In genomic region chr3:107357700-107358234, GRCm38 (mm10) we compare ENCODE assay signal across 9 mouse cellular contexts. TPM values are rescaled to one million over a fixed set of nuclear protein-coding genes. Genes with fewer than 3 reads are reported as not detected.
DNase-seq lines count a peak whose midpoint lies in the region; ATAC-seq and TF ChIP-seq lines count a peak whose summit lies in the region.
"Had no signal": no experiment of that assay in that cellular context is flagged by ENCODE, and none has a peak within 500 bp of the region (broad histone marks: within the 10 kb centered on the region; RNA-seq: fewer than 3 reads in every experiment).

No protein-coding gene starts in this region.

- no peaks in the 10 kb centered on the region for H3K36me3 ChIP-seq in kidney, embryonic 16.5 days (ENCODE audit: insufficient read depth, low read length)
- no peaks in the 10 kb centered on the region for H3K36me3 ChIP-seq in kidney, embryonic 14.5 days (ENCODE audit: control insufficient read depth, insufficient read depth, low read length)
- H3K36me3 ChIP-seq in midbrain, embryonic 15.5 days (replicated peaks) = no peaks in the 10 kb centered on the region
- H3K36me3 ChIP-seq in midbrain, postnatal 0 days (ENCODE audit: insufficient read depth, low read length) = no peaks in the 10 kb centered on the region

- H3K9ac ChIP-seq in kidney, embryonic 16.5 days (replicated peaks; ENCODE audit: low read length) = no peak overlapping the region
- H3K9ac ChIP-seq in kidney, embryonic 14.5 days (ENCODE audit: low read depth, low read length) = no peak overlapping the region
- H3K9ac ChIP-seq in midbrain, embryonic 15.5 days = no peak overlapping the region
- no peak overlapping the region for H3K9ac ChIP-seq in midbrain, postnatal 0 days (replicated peaks; ENCODE audit: low read length, poor library complexity, severe bottlenecking)
- H3K9ac ChIP-seq: forebrain, postnatal 0 days had no signal

- H3K9me3 ChIP-seq in kidney, embryonic 16.5 days (ENCODE audit: low read length) = no peaks in the 10 kb centered on the region
- no peaks in the 10 kb centered on the region for H3K9me3 ChIP-seq in kidney, embryonic 14.5 days (ENCODE audit: control insufficient read depth, low read length)
- no peaks in the 10 kb centered on the region for H3K9me3 ChIP-seq in midbrain, embryonic 15.5 days
- H3K9me3 ChIP-seq in midbrain, postnatal 0 days (ENCODE audit: low read length) = no peaks in the 10 kb centered on the region

- TF ChIP-seq CTCF in midbrain, postnatal 0 days (IDR thresholded peaks at IDR 0.05) = no peak

- WGBS in kidney, embryonic 16.5 days = 51% methylated on average over 3 of the region's 3 CpGs
- WGBS in kidney, embryonic 14.5 days = 49% methylated on average over 3 of the region's 3 CpGs
- 66% methylated on average over 3 of the region's 3 CpGs for WGBS in midbrain, embryonic 15.5 days
- WGBS in midbrain, postnatal 0 days = 71% methylated on average over 3 of the region's 3 CpGs

- H3K27ac ChIP-seq in kidney, embryonic 16.5 days (ENCODE audit: low read length) = no peak overlapping the region
- no peak overlapping the region for H3K27ac ChIP-seq in kidney, embryonic 14.5 days (ENCODE audit: low read depth, low read length)
- no peak overlapping the region for H3K27ac ChIP-seq in midbrain, embryonic 15.5 days
- H3K27ac ChIP-seq in midbrain, postnatal 0 days (ENCODE audit: low read depth, low read length) = no peak overlapping the region

- H3K4me2 ChIP-seq in kidney, embryonic 16.5 days (replicated peaks; ENCODE audit: low read depth, low read length) = no peak overlapping the region
- H3K4me2 ChIP-seq in kidney, embryonic 14.5 days (replicated peaks; ENCODE audit: low read depth, low read length) = no peak overlapping the region
- no peak overlapping the region for H3K4me2 ChIP-seq in midbrain, embryonic 15.5 days
- H3K4me2 ChIP-seq in midbrain, postnatal 0 days (ENCODE audit: low read depth, low read length, poor library complexity, severe bottlenecking) = no peak overlapping the region

- H3K4me1 ChIP-seq in kidney, embryonic 16.5 days (ENCODE audit: insufficient read depth, low read length) = 0 out of 2 replicates have a peak, but pooled peaks cover 3% of the 10 kb centered on the region
- H3K4me1 ChIP-seq in kidney, embryonic 14.5 days (ENCODE audit: control insufficient read depth, insufficient read depth, low read length) = peaks cover 3% of the 10 kb centered on the region; the same call in 1 of the 2 replicates
- H3K4me1 ChIP-seq in midbrain, embryonic 15.5 days = no peaks in the 10 kb centered on the region; the same call in 1 of the 2 replicates
- H3K4me1 ChIP-seq in midbrain, postnatal 0 days (ENCODE audit: insufficient read depth, low read length) = no peaks in the 10 kb centered on the region

- peaks cover 13% of the 10 kb centered on the region; the same call in 1 of the 2 replicates for H3K27me3 ChIP-seq in kidney, embryonic 16.5 days (ENCODE audit: insufficient read depth, low read length)
- peaks cover 10% of the 10 kb centered on the region; the same call in 1 of the 2 replicates for H3K27me3 ChIP-seq in kidney, embryonic 14.5 days (ENCODE audit: control insufficient read depth, insufficient read depth, low read length)
- H3K27me3 ChIP-seq in midbrain, embryonic 15.5 days (replicated peaks) = no peaks in the 10 kb centered on the region; the same call in 1 of the 2 replicates
- H3K27me3 ChIP-seq in midbrain, postnatal 0 days (ENCODE audit: insufficient read depth, low read length) = no peaks in the 10 kb centered on the region

- H3K4me3 ChIP-seq in kidney, embryonic 16.5 days (ENCODE audit: low read length) = no peak overlapping the region
- no peak overlapping the region for H3K4me3 ChIP-seq in kidney, embryonic 14.5 days (ENCODE audit: low read length)
- no peak overlapping the region for H3K4me3 ChIP-seq in midbrain, embryonic 15.5 days
- no peak overlapping the region for H3K4me3 ChIP-seq in midbrain, postnatal 0 days (ENCODE audit: low read depth, low read length)

- peak; percentile 36 for DNase-seq in cerebellum, adult 9-11 months
- DNase-seq in cerebellum, adult 11 months = no peak
- no peak for DNase-seq in midbrain, postnatal 0 days (ENCODE audit: low spot score)
- no peak for DNase-seq in right cerebral cortex, postnatal 25 days

- ATAC-seq in kidney, embryonic 16.5 days (ENCODE audit: low FRiP score, low TSS enrichment) = peak; percentile 29; the same call in 1 of the 2 replicates
- no peak for ATAC-seq in kidney, embryonic 14.5 days (ENCODE audit: low FRiP score, low TSS enrichment)
- ATAC-seq in midbrain, embryonic 15.5 days (replicated peaks) = peak; percentile 46
- ATAC-seq in midbrain, postnatal 0 days (ENCODE audit: low FRiP score) = no peak
- no peak for ATAC-seq in megakaryocyte, adult 5-6 weeks (ENCODE audit: poor library complexity, severe bottlenecking)

RNA-seq across cellular contexts. Expression of gene Rbm15, which starts 24.3 kb away (rescaled TPM):
- polyA plus RNA-seq in kidney, embryonic 16.5 days (2015; fragmentation: Nextera tagmentation; extraction: Ambion mirVana) = 12.8 and 15.9 TPM in 2 replicates
- 20.9 and 21.0 TPM in 2 replicates for polyA plus RNA-seq in kidney, embryonic 14.5 days (2014; fragmentation: Nextera tagmentation; extraction: Ambion mirVana)
- polyA plus RNA-seq in midbrain, embryonic 15.5 days (2015; fragmentation: Nextera tagmentation; extraction: Ambion mirVana) = 6.8 TPM in 2 replicates
- 17.2 and 23.4 TPM in 2 replicates for total RNA-seq in midbrain, postnatal 0 days (2014; rRNA removed)
- 4.9 and 5.7 TPM in 2 replicates for polyA plus RNA-seq in midbrain, postnatal 0 days (2015; fragmentation: Nextera tagmentation; extraction: Ambion mirVana)
- 38.8 and 40.8 TPM in 2 replicates for total RNA-seq in megakaryocyte, adult 5-6 weeks (2015)
- total RNA-seq in megakaryocyte, adult 5-6 weeks (2017) = 28.6 and 31.3 TPM in 2 replicates

Comparison
In these comparisons a context has a peak if more than half of its experiments do, and no peak if none do; other contexts are left out.
1. ATAC-seq: peak in kidney, embryonic 16.5 days (single experiment) and midbrain, embryonic 15.5 days (single experiment); none in kidney, embryonic 14.5 days (single experiment), midbrain, postnatal 0 days (single experiment) and megakaryocyte, adult 5-6 weeks (single experiment).